18 mouse cellular contexts compared by ENCODE assay signal in the genomic region with DNA sequence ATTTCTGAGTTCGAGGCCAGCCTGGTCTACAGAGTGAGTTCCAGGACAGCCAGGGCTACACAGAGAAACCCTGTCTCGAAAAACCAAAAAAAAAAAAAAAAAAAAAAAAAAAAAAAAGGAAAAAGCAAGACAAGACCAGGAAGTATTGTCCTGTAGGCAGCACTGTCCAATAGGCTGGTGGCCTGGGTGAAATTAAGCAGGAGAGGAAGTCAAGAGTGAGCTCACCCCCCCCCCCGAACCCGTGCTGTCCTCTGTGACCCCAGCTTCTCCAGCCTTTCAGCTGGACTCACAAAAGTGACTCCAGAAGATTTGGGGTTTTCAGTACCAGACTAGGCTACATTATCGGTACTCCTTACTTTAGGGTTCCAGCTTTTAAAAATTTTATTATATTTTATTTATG. TPM values are rescaled to one million over a fixed set of nuclear protein-coding genes. Genes with fewer than 3 reads are reported as not detected.
DNase-seq lines count a peak whose midpoint lies in the region; ATAC-seq lines count a peak whose summit lies in the region.
"Had no signal": no experiment of that assay in that cellular context is flagged by ENCODE, and none has a peak within 500 bp of the region (broad histone marks: within the 10 kb centered on the region; RNA-seq: fewer than 3 reads in every experiment).

No protein-coding gene starts in this region.

- DNase-seq in testis, postnatal 10 days (ENCODE audit: low spot score): peak; percentile 30
- DNase-seq in testis, postnatal 14 days (ENCODE audit: low spot score): no peak
- DNase-seq in frontal cortex, postnatal 25 days (ENCODE audit: low spot score in 2 of 2): no peak
- no peak for DNase-seq in thymus, postnatal 10 days (ENCODE audit: low spot score in 2 of 2)
- DNase-seq: adrenal gland, adult 8-10 months; adrenal gland, postnatal 25 days; B cell, adult 2 months; cerebellum, adult 18-20 months; cerebellum, adult 9-10 months; cerebellum, postnatal 14 days; gastrocnemius, adult 2 months; gastrocnemius, postnatal 14 days; heart, adult 2 months had no signal

- peak; percentile 50; the same call in 1 of the 2 replicates for ATAC-seq in granulocyte monocyte progenitor cell, adult 5-6 weeks (replicated peaks; ENCODE audit: poor library complexity, severe bottlenecking)
- 0 out of 2 replicates have a peak, but pooled peaks have one; percentile 27 for ATAC-seq in megakaryocyte progenitor cell, adult 5-6 weeks (replicated peaks; ENCODE audit: poor library complexity)
- ATAC-seq: activated CD4-positive, CD25-positive, alpha-beta regulatory T cell, adult 4 months; forebrain, embryonic 13.5 days; forebrain, embryonic 16.5 days had no signal

RNA-seq across cellular contexts. Expression of gene Hnrnpu, which starts 5.0 kb away (rescaled TPM):
- total RNA-seq in granulocyte monocyte progenitor cell, adult 5-6 weeks (2014; fragmentation: Nextera tagmentation): 580 and 661 TPM in 2 replicates
- 553 and 618 TPM in 2 replicates for total RNA-seq in granulocyte monocyte progenitor cell, adult 5-6 weeks (2017)
- 640 and 703 TPM in 2 replicates for total RNA-seq in megakaryocyte progenitor cell, adult 5-6 weeks (2015)
- total RNA-seq in megakaryocyte progenitor cell, adult 5-6 weeks (2017): 490 and 622 TPM in 2 replicates

RNA-seq across cellular contexts. Expression of gene Cox20, which starts 23.7 kb away (rescaled TPM):
- total RNA-seq in granulocyte monocyte progenitor cell, adult 5-6 weeks (2014; fragmentation: Nextera tagmentation): 131 and 163 TPM in 2 replicates
- 142 and 153 TPM in 2 replicates for total RNA-seq in granulocyte monocyte progenitor cell, adult 5-6 weeks (2017)
- 153 and 181 TPM in 2 replicates for total RNA-seq in megakaryocyte progenitor cell, adult 5-6 weeks (2015)
- total RNA-seq in megakaryocyte progenitor cell, adult 5-6 weeks (2017): 153 and 163 TPM in 2 replicates
